Mouse (Mus musculus): ENCODE measurements at regions not wholly inside any gene's neighbourhood (a gene's known extent, or its start where the extent isn't known, plus 50 kb on each side); places are given as distances from the start of the nearest gene placed in this dataset.

- DNase-seq (ENCODE audit: extremely low read depth, insufficient read length, low spot score), result no peak
These were observed 491.5 kb upstream of the Ctnnd2 start for GRCm38 (mm10) chr15:29680865-29681264.

- peak; percentile 1 for DNase-seq (ENCODE audit: extremely low read depth, insufficient read length, low spot score)
These were observed 485.5 kb upstream of the Ctnnd2 start for GRCm38 (mm10) chr15:29686935-29687334.
